Mouse (Mus musculus) CH12.LX (cell line): ENCODE measurements around the gene Aldh9a1. TPM values are rescaled to one million over a fixed set of nuclear protein-coding genes. Genes with fewer than 3 reads are reported as not detected.

Source experiments
- DNase-seq: peaks from one replicate; pipeline ENCODE4 v3.0.0-alpha.2; 2013; ENCODE audit errors: extremely low read depth
- H3K27ac ChIP-seq: 2 replicates; pipeline ENCODE4 v1.5.1; 2012; ENCODE audit warnings: low read depth, mild to moderate bottlenecking, control low read depth, moderate library complexity; ENCODE audit not compliant: insufficient read depth
- H3K27me3 ChIP-seq: replicated peaks from 2 replicates; pipeline ENCODE3; 2012; ENCODE audit warnings: inconsistent platforms
- H3K36me3 ChIP-seq, 2 experiments: replicated peaks in 1 of 2; 2 replicates each; pipeline versions ENCODE3 to v1.6.1; 2012; ENCODE audit warnings: inconsistent platforms in 1 of 2, low read length in 1 of 2, mild to moderate bottlenecking in 1 of 2, mixed read lengths in 1 of 2, moderate library complexity in 1 of 2; ENCODE audit not compliant: control insufficient read depth in 1 of 2, insufficient read depth in 1 of 2
- H3K4me1 ChIP-seq, 2 experiments: 2 replicates each; pipeline ENCODE4 v1.6.1; 2012; ENCODE audit warnings: inconsistent platforms in 1 of 2, moderate library complexity in 1 of 2; ENCODE audit not compliant: insufficient read depth in 2 of 2, control insufficient read depth in 1 of 2
- H3K4me2 ChIP-seq: 2 replicates; pipeline ENCODE4 v1.6.1; 2012; ENCODE audit warnings: low read depth, mild to moderate bottlenecking, control low read depth; ENCODE audit not compliant: poor library complexity, insufficient read depth, severe bottlenecking
- H3K4me3 ChIP-seq, 3 experiments: fragments of 150-350 bp in 1 of 3; sonication (generic) in 1 of 3; replicated peaks in 1 of 3; 2 replicates each; pipeline versions ENCODE3 to v1.5.1; 2011 to 2012; ENCODE audit warnings: low read depth in 2 of 3, low read length in 2 of 3, mild to moderate bottlenecking in 2 of 3, moderate library complexity in 2 of 3, control low read depth in 1 of 3, improper control_type of control experiment in 1 of 3, inconsistent platforms in 1 of 3, mixed read lengths in 1 of 3; ENCODE audit not compliant: poor library complexity in 1 of 3
- H3K79me2 ChIP-seq: replicated peaks from 2 replicates; pipeline ENCODE4 v1.6.1; 2012; ENCODE audit warnings: mild to moderate bottlenecking, moderate library complexity; ENCODE audit not compliant: control insufficient read depth, poor library complexity, insufficient read depth, severe bottlenecking; ENCODE audit errors: extremely low read depth
- H3K9ac ChIP-seq: 2 replicates; pipeline ENCODE4 v1.6.1; 2012; ENCODE audit warnings: low read depth, mild to moderate bottlenecking, control low read depth, moderate library complexity; ENCODE audit not compliant: insufficient read depth
- H3K9me3 ChIP-seq: replicated peaks from 2 replicates; pipeline ENCODE3; 2012; ENCODE audit warnings: low read length, inconsistent platforms, mixed read lengths
- BHLHE40 ChIP-seq: IDR thresholded peaks from 2 replicates; pipeline ENCODE4 v1.6.1; 2011; ENCODE audit warnings: mild to moderate bottlenecking, low read depth, low read length, improper control_type of control experiment
- CHD1 ChIP-seq: IDR thresholded peaks from 2 replicates; pipeline ENCODE4 v1.6.1; 2012; ENCODE audit warnings: low read depth, low read length, improper control_type of control experiment, inconsistent platforms
- CHD2 ChIP-seq: IDR thresholded peaks from 2 replicates; pipeline ENCODE4 v1.6.1; 2011; ENCODE audit warnings: low read length, improper control_type of control experiment
- CTCF ChIP-seq, 2 experiments: IDR thresholded peaks in 1 of 2; conservative IDR thresholded peaks in 1 of 2; 2 replicates each; pipeline ENCODE4 v1.5.1; 2011 to 2012; ENCODE audit warnings: low read depth in 2 of 2, low read length in 2 of 2, improper control_type of control experiment in 1 of 2, inconsistent platforms in 1 of 2, mild to moderate bottlenecking in 1 of 2, moderate library complexity in 1 of 2
- E2F4 ChIP-seq: IDR thresholded peaks from 2 replicates; pipeline ENCODE4 v1.6.1; 2011; ENCODE audit warnings: low read depth, low read length, improper control_type of control experiment; ENCODE audit not compliant: insufficient replicate concordance
- ELF1 ChIP-seq: IDR thresholded peaks from 2 replicates; pipeline ENCODE4 v1.6.1; 2014; ENCODE audit warnings: low read depth, mild to moderate bottlenecking, inconsistent platforms, low read length, improper control_type of control experiment
- EP300 ChIP-seq: IDR thresholded peaks from 2 replicates; pipeline ENCODE4 v1.6.1; 2011; ENCODE audit warnings: low read length, improper control_type of control experiment
- GABPA ChIP-seq: IDR thresholded peaks from 2 replicates; pipeline ENCODE4 v1.6.1; 2012; ENCODE audit warnings: low read depth, low read length, improper control_type of control experiment, inconsistent platforms; ENCODE audit not compliant: insufficient replicate concordance
- HCFC1 ChIP-seq: IDR thresholded peaks from 2 replicates; pipeline ENCODE4 v1.6.1; 2012; ENCODE audit warnings: low read depth, mild to moderate bottlenecking, inconsistent platforms, low read length, improper control_type of control experiment
- IRF4 ChIP-seq: IDR thresholded peaks from 2 replicates; pipeline ENCODE4 v1.6.1; 2014; ENCODE audit warnings: low read depth, mild to moderate bottlenecking, inconsistent platforms, low read length, improper control_type of control experiment
- JUND ChIP-seq: conservative IDR thresholded peaks from 2 replicates; pipeline ENCODE4 v1.6.1; 2011; ENCODE audit warnings: low read depth, low read length, improper control_type of control experiment
- KAT2A ChIP-seq: IDR thresholded peaks from 2 replicates; pipeline ENCODE4 v1.6.1; 2012; ENCODE audit warnings: low read length, improper control_type of control experiment, inconsistent platforms; ENCODE audit not compliant: insufficient replicate concordance
- MAFK ChIP-seq: IDR thresholded peaks from 2 replicates; pipeline ENCODE4 v1.6.1; 2011; ENCODE audit warnings: low read length, improper control_type of control experiment; ENCODE audit not compliant: insufficient replicate concordance
- MAX ChIP-seq: IDR thresholded peaks from 2 replicates; pipeline ENCODE4 v1.6.1; 2011; ENCODE audit warnings: low read length, improper control_type of control experiment
- MAZ ChIP-seq: IDR thresholded peaks from 2 replicates; pipeline ENCODE4 v1.6.1; 2012; ENCODE audit warnings: low read depth, mild to moderate bottlenecking, inconsistent platforms, low read length, improper control_type of control experiment, moderate library complexity
- MXI1 ChIP-seq: IDR thresholded peaks from 2 replicates; pipeline ENCODE4 v1.6.1; 2011; ENCODE audit warnings: mild to moderate bottlenecking, low read depth, low read length, improper control_type of control experiment
- NRF1 ChIP-seq: IDR thresholded peaks from 2 replicates; pipeline ENCODE4 v1.6.1; 2014; ENCODE audit warnings: low read depth, mild to moderate bottlenecking, inconsistent platforms, low read length, improper control_type of control experiment, moderate library complexity
- PAX5 ChIP-seq: IDR thresholded peaks from 2 replicates; pipeline ENCODE4 v1.6.1; 2012; ENCODE audit warnings: low read length, inconsistent platforms, mixed read lengths
- POLR2A ChIP-seq: IDR thresholded peaks from 2 replicates; pipeline ENCODE4 v1.6.1; 2011; ENCODE audit warnings: low read depth, mild to moderate bottlenecking, improper control_type of control experiment, low read length
- POLR2AphosphoS2 ChIP-seq: IDR thresholded peaks from 2 replicates; pipeline ENCODE4 v1.6.1; 2011; ENCODE audit warnings: low read depth, low read length, improper control_type of control experiment
- RCOR1 ChIP-seq: conservative IDR thresholded peaks from 2 replicates; pipeline ENCODE4 v1.6.1; 2012; ENCODE audit warnings: low read depth, mild to moderate bottlenecking, inconsistent platforms, low read length, improper control_type of control experiment
- SMC3 ChIP-seq: IDR thresholded peaks from 2 replicates; pipeline ENCODE4 v1.6.1; 2011; ENCODE audit warnings: low read depth, low read length, improper control_type of control experiment
- TBP ChIP-seq: conservative IDR thresholded peaks from 2 replicates; pipeline ENCODE4 v1.6.1; 2011; ENCODE audit warnings: low read depth, low read length, improper control_type of control experiment
- TCF12 ChIP-seq: IDR thresholded peaks from 2 replicates; pipeline ENCODE4 v1.6.1; 2014; ENCODE audit warnings: low read depth, mild to moderate bottlenecking, inconsistent platforms, low read length, improper control_type of control experiment
- USF2 ChIP-seq: conservative IDR thresholded peaks from 2 replicates; pipeline ENCODE4 v1.6.1; 2011; ENCODE audit warnings: low read depth, low read length, improper control_type of control experiment
- ZMIZ1 ChIP-seq: IDR thresholded peaks from 2 replicates; pipeline ENCODE4 v1.6.1; 2012; ENCODE audit warnings: low read depth, mild to moderate bottlenecking, inconsistent platforms, low read length, improper control_type of control experiment
- ZNF384 ChIP-seq: IDR thresholded peaks from 2 replicates; pipeline ENCODE4 v1.6.1; 2012; ENCODE audit warnings: low read depth, low read length, improper control_type of control experiment, inconsistent platforms
- dilution Hi-C: fragments of 300-500 bp; cut with MboI; formaldehyde crosslinking; loops from 2 replicates; pipeline ENCODE4 v1.14.3; 2020; ENCODE audit warnings: low sequenced_read_pairs; ENCODE audit not compliant: extremely low pct_unique_long_range_greater_than_20kb, extremely low pct_ligation_motif_present
- in situ Hi-C: fragments of 300-500 bp; cut with MboI; formaldehyde crosslinking; loops from 3 replicates; pipeline ENCODE4 v1.14.3; 2019; ENCODE audit warnings: low sequenced_read_pairs, low pct_ligation_motif_present, low pct_unique_long_range_greater_than_20kb, mixed read lengths
- polyA plus RNA-seq: library from polyadenylated mRNA; unstranded; fragments of >175 nt; gene quantifications from 2 replicates; pipeline ENCODE4 v1.2.1, GENCODE M21; 2012; ENCODE audit warnings: low read depth; ENCODE audit not compliant: insufficient read length
- total RNA-seq, 2 experiments: library from RNA; depleted of rRNA; stranded (reverse); fragments of 300-350 nt in 1 of 2; fragments of >200 nt in 1 of 2; gene quantifications; 2 replicates each; pipeline ENCODE4 v1.2.3; 2012 to 2014

Gene Aldh9a1
- total and polyA plus RNA-seq, 3 experiments = 26.2 to 79.7 (median 31.2) TPM

GRCm38 (mm10) chr1:167306451-167307240 is 43.1 kb upstream of the Aldh9a1 start (continued):
- 0 out of 2 replicates have a peak, but pooled peaks have one; percentile 31 for TF ChIP-seq BHLHE40
- TF ChIP-seq, all 38 proteins: peak for 11

- dilution Hi-C loops (no loop called here), in situ Hi-C loops (no loop called here)
- peak overlapping the region; percentile 99 for H3K9ac ChIP-seq
- H3K4me2 ChIP-seq = peak overlapping the region; percentile 91
- H3K79me2 ChIP-seq = peaks cover 8% of the 10 kb centered on the region
- peak overlapping the region; percentile 92 to 99 (median 97) for H3K4me3 ChIP-seq
- peaks cover 0 to 30% of the 10 kb centered on the region in 2 experiments; a peak in 2 of 4 replicates for H3K4me1 ChIP-seq
- TF ChIP-seq IRF4 (peak; percentile 5; the same call in 1 of the 2 replicates), ZNF384 (peak; percentile 29; the same call in 1 of the 2 replicates), POLR2AphosphoS2 (no peak), MAX (0 out of 2 replicates have a peak, but pooled peaks have one; percentile 28)
- no peaks in the 10 kb centered on the region for H3K9me3 ChIP-seq
- H3K27ac ChIP-seq = no peak overlapping the region
- peaks cover 3 to 19% of the 10 kb centered on the region in 2 experiments for H3K36me3 ChIP-seq
- no peaks in the 10 kb centered on the region for H3K27me3 ChIP-seq
- DNase-seq = peak; percentile 21
These were observed 42.1 kb upstream of the Aldh9a1 start for GRCm38 (mm10) chr1:167307674-167308073.

DNA sequence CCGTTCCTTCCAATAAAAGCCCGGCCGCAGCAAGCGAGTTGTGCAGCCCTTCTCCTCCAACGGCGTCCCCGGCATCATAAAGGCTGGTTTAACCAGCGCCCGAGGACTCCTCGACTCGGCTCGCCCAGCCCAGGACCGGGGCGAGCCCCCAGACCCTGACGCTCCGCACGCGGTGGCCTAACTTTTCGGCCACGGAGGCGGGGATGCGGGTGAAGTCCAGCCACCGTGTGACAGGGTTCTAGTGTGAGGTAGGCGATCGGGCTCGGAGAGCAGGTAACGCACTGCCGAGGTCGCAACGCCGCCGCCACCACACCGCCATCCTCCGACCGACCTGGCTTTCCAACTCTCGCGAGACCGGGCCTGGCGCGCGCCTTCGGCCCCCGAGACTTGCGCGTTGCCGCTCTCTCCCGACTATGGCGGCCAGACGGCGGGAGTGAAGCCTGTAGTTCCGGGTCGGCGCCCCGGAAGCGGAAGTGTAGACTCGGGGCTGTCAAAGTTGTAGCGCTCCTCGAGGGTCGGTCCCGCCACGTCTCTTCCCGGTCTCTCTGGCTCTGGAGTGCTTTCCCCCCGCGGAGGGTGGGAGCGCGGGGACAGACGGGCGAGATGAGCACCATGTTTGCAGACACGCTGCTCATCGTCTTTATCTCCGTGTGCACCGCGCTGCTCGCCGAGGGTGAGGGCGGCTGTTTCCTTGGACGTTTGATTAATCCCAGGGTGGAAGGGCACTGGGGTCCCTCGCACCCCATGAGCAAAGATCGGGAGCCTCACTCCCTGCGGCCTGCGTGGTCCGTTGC is 41.3 kb upstream of the Aldh9a1 start, which contains the start of gene Tmco1:
TSS of gene Tmco1 (plus strand) at position 118 of the 794 bp plus-strand sequence.
- H3K9ac ChIP-seq = peak within 1 kb of the TSS; percentile 99
- dilution Hi-C loops (no loop called here), in situ Hi-C loops (no loop called here)
- peak within 1 kb of the TSS; percentile 92 to 99 (median 97) for H3K4me3 ChIP-seq
- DNase-seq = peak; percentile 96
- H3K9me3 ChIP-seq = no peaks in the 10 kb centered on the region
- H3K79me2 ChIP-seq = peaks cover 8% of the 10 kb centered on the region
- H3K36me3 ChIP-seq = peaks cover 3 to 26% of the 10 kb centered on the region in 2 experiments
- no peaks in the 10 kb centered on the region for H3K27me3 ChIP-seq
- peaks cover 0 to 30% of the 10 kb centered on the region in 2 experiments; a peak in 2 of 4 replicates for H3K4me1 ChIP-seq
- peak within 1 kb of the TSS; percentile 97 for H3K4me2 ChIP-seq
- H3K27ac ChIP-seq = peak within 1 kb of the TSS; percentile 73
- peak; percentile 97 for TF ChIP-seq ELF1
- TF ChIP-seq PAX5 = no peak
- TF ChIP-seq CHD2 = peak; percentile 100
- peak; percentile 69; the same call in 1 of the 2 replicates for TF ChIP-seq MAZ
- TF ChIP-seq RCOR1 = 0 out of 2 replicates have a peak, but pooled peaks have one; percentile 50
- peak; percentile 92; the same call in 1 of the 2 replicates for TF ChIP-seq E2F4
- TF ChIP-seq POLR2AphosphoS2 = peak; percentile 38; the same call in 1 of the 2 replicates
- TF ChIP-seq ZMIZ1 = peak; percentile 86
- TF ChIP-seq HCFC1 = peak; percentile 97
- peak; percentile 99 for TF ChIP-seq KAT2A
- TF ChIP-seq MXI1 = peak; percentile 93
- TF ChIP-seq GABPA = peak; percentile 50; the same call in 1 of the 2 replicates
- no peak for TF ChIP-seq CTCF (conservative IDR thresholded peaks at IDR 0.05 in 1 of 2, IDR thresholded peaks at IDR 0.05 in 1 of 2; ENCODE audit: low read depth in 2 of 2, low read length in 2 of 2)
- peak; percentile 66 for TF ChIP-seq TBP
- peak; percentile 83 for TF ChIP-seq NRF1
- no peak for TF ChIP-seq MAFK
- no peak for TF ChIP-seq JUND
- TF ChIP-seq CHD1 = no peak
- peak; percentile 96 for TF ChIP-seq POLR2A
- TF ChIP-seq TCF12 = peak; percentile 98
- TF ChIP-seq EP300 = no peak
- no peak for TF ChIP-seq USF2
- TF ChIP-seq IRF4 = peak; percentile 61; the same call in 1 of the 2 replicates
- TF ChIP-seq SMC3 = no peak
